Comparison of ENCODE assay signal across 19 mouse cellular contexts in genomic region chr5:68051101-68051500, GRCm38 (mm10). TPM values are rescaled to one million over a fixed set of nuclear protein-coding genes. Genes with fewer than 3 reads are reported as not detected.
A peak's percentile ranks its signal among the peaks of the same experiment; 100 is the strongest.
DNase-seq lines count a peak whose midpoint lies in the region; ATAC-seq lines count a peak whose summit lies in the region.
"Had no signal": no experiment of that assay in that cellular context is flagged by ENCODE, and none has a peak within 500 bp of the region (broad histone marks: within the 10 kb centered on the region; RNA-seq: fewer than 3 reads in every experiment).

No protein-coding gene starts in this region.

- H3K4me3 ChIP-seq in neural tube, embryonic 12.5 days, result no peak overlapping the region
- no peak overlapping the region for H3K4me3 ChIP-seq in hindbrain, embryonic 15.5 days
- no peak overlapping the region for H3K4me3 ChIP-seq in midbrain, embryonic 14.5 days (replicated peaks; ENCODE audit: low read depth, low read length)
- H3K4me3 ChIP-seq: gastrocnemius, adult 2 months had no signal

- 0 out of 2 replicates have a peak, but pooled peaks have one; percentile 26 for ATAC-seq in neural tube, embryonic 12.5 days (ENCODE audit: low FRiP score, low read depth)
- ATAC-seq in hindbrain, embryonic 15.5 days (ENCODE audit: low FRiP score, low read depth), result 0 out of 2 replicates have a peak, but pooled peaks have one; percentile 65
- no peak for ATAC-seq in midbrain, embryonic 14.5 days (ENCODE audit: low FRiP score, low TSS enrichment)

- no peak for DNase-seq in neural tube, embryonic 10.5 days (ENCODE audit: extremely low spot score, low spot score)
- peak; percentile 60 for DNase-seq in midbrain, embryonic 14.5 days
- no peak for DNase-seq in T-cell, adult 2 months (ENCODE audit: low spot score)
- DNase-seq in urinary bladder, postnatal 25 days (ENCODE audit: low spot score), result no peak
- no peak for DNase-seq in lung, postnatal 36 days
- DNase-seq: adrenal gland, postnatal 10 days; B cell, adult 2 months; cerebellum, adult 2 months; gastrocnemius, adult 2 months; kidney, adult 18-20 months; kidney, postnatal 4 days; lung, adult 18-20 months; lung, postnatal 4 days; thymus, adult 18-20 months had no signal

- no peak overlapping the region for H3K4me2 ChIP-seq in neural tube, embryonic 12.5 days (replicated peaks)
- no peak overlapping the region for H3K4me2 ChIP-seq in hindbrain, embryonic 15.5 days
- H3K4me2 ChIP-seq in midbrain, embryonic 14.5 days (ENCODE audit: low read length), result no peak overlapping the region

- no peaks in the 10 kb centered on the region for H3K36me3 ChIP-seq in neural tube, embryonic 12.5 days
- H3K36me3 ChIP-seq in hindbrain, embryonic 15.5 days, result no peaks in the 10 kb centered on the region
- H3K36me3 ChIP-seq in midbrain, embryonic 14.5 days (ENCODE audit: control insufficient read depth, insufficient read depth, low read length), result no peaks in the 10 kb centered on the region

- no peak overlapping the region for H3K9ac ChIP-seq in neural tube, embryonic 12.5 days
- H3K9ac ChIP-seq in hindbrain, embryonic 15.5 days, result no peak overlapping the region
- no peak overlapping the region for H3K9ac ChIP-seq in midbrain, embryonic 14.5 days (replicated peaks; ENCODE audit: low read length)

- H3K27ac ChIP-seq in neural tube, embryonic 12.5 days, result no peak overlapping the region
- H3K27ac ChIP-seq in hindbrain, embryonic 15.5 days (replicated peaks), result peak overlapping the region; percentile 25; the same call in 1 of the 2 replicates
- H3K27ac ChIP-seq in midbrain, embryonic 14.5 days (replicated peaks; ENCODE audit: low read depth, low read length), result 0 out of 2 replicates have a peak overlapping the region, but pooled peaks have one; percentile 16

- WGBS in neural tube, embryonic 12.5 days, result 19% methylated on average over 5 of the region's 5 CpGs
- 16% methylated on average over 5 of the region's 5 CpGs for WGBS in hindbrain, embryonic 15.5 days
- WGBS in midbrain, embryonic 14.5 days, result 5% methylated on average over 5 of the region's 5 CpGs

- H3K27me3 ChIP-seq in neural tube, embryonic 12.5 days (replicated peaks), result no peaks in the 10 kb centered on the region
- no peaks in the 10 kb centered on the region for H3K27me3 ChIP-seq in hindbrain, embryonic 15.5 days
- no peaks in the 10 kb centered on the region for H3K27me3 ChIP-seq in midbrain, embryonic 14.5 days (ENCODE audit: control insufficient read depth, insufficient read depth, low read length)

- no peaks in the 10 kb centered on the region for H3K9me3 ChIP-seq in neural tube, embryonic 12.5 days
- H3K9me3 ChIP-seq in hindbrain, embryonic 15.5 days, result no peaks in the 10 kb centered on the region
- no peaks in the 10 kb centered on the region for H3K9me3 ChIP-seq in midbrain, embryonic 14.5 days (ENCODE audit: control insufficient read depth, low read length)

- H3K4me1 ChIP-seq in neural tube, embryonic 12.5 days, result no peaks in the 10 kb centered on the region; the same call in 1 of the 2 replicates
- peaks cover 8% of the 10 kb centered on the region for H3K4me1 ChIP-seq in hindbrain, embryonic 15.5 days (replicated peaks)
- H3K4me1 ChIP-seq in midbrain, embryonic 14.5 days (ENCODE audit: control insufficient read depth, insufficient read depth, low read length), result peaks cover 7% of the 10 kb centered on the region

RNA-seq across cellular contexts. Expression of gene Grxcr1, which starts 19.5 kb away (rescaled TPM):
- 0.24 TPM in 1 of 2 replicates, not detected in the other for polyA plus RNA-seq in neural tube, embryonic 12.5 days (2016; fragmentation: Nextera tagmentation; extraction: Ambion mirVana)
- polyA plus RNA-seq in hindbrain, embryonic 15.5 days (2015; fragmentation: Nextera tagmentation; extraction: Ambion mirVana), result 0.14 and 0.20 TPM in 2 replicates
- not detected in 2 replicates for polyA plus RNA-seq in midbrain, embryonic 14.5 days (2014; fragmentation: Nextera tagmentation; extraction: Ambion mirVana)
- polyA plus RNA-seq: cerebellum, adult 2 months; heart, embryonic 14.5 days; liver, adult 2 months; neural tube, embryonic 14.5 days had no signal
